Mouse (Mus musculus) CH12.LX (cell line): Measurements from ENCODE around the gene Runx2. TPM values are rescaled to one million over a fixed set of nuclear protein-coding genes. Genes with fewer than 3 reads are reported as not detected.

ENCODE experiments used
- DNase-seq: peaks from one replicate; pipeline ENCODE4 v3.0.0-alpha.2; 2013; ENCODE audit errors: extremely low read depth
- H3K27ac ChIP-seq: 2 replicates; pipeline ENCODE4 v1.5.1; 2012; ENCODE audit warnings: low read depth, mild to moderate bottlenecking, control low read depth, moderate library complexity; ENCODE audit not compliant: insufficient read depth
- H3K27me3 ChIP-seq: replicated peaks from 2 replicates; pipeline ENCODE3; 2012; ENCODE audit warnings: inconsistent platforms
- H3K36me3 ChIP-seq, 2 experiments: replicated peaks in 1 of 2; 2 replicates each; pipeline versions ENCODE3 to v1.6.1; 2012; ENCODE audit warnings: inconsistent platforms in 1 of 2, low read length in 1 of 2, mild to moderate bottlenecking in 1 of 2, mixed read lengths in 1 of 2, moderate library complexity in 1 of 2; ENCODE audit not compliant: control insufficient read depth in 1 of 2, insufficient read depth in 1 of 2
- H3K4me1 ChIP-seq, 2 experiments: 2 replicates each; pipeline ENCODE4 v1.6.1; 2012; ENCODE audit warnings: inconsistent platforms in 1 of 2, moderate library complexity in 1 of 2; ENCODE audit not compliant: insufficient read depth in 2 of 2, control insufficient read depth in 1 of 2
- H3K4me2 ChIP-seq: 2 replicates; pipeline ENCODE4 v1.6.1; 2012; ENCODE audit warnings: low read depth, mild to moderate bottlenecking, control low read depth; ENCODE audit not compliant: poor library complexity, insufficient read depth, severe bottlenecking
- H3K4me3 ChIP-seq, 3 experiments: fragments of 150-350 bp in 1 of 3; sonication (generic) in 1 of 3; replicated peaks in 1 of 3; 2 replicates each; pipeline versions ENCODE3 to v1.5.1; 2011 to 2012; ENCODE audit warnings: low read depth in 2 of 3, low read length in 2 of 3, mild to moderate bottlenecking in 2 of 3, moderate library complexity in 2 of 3, control low read depth in 1 of 3, improper control_type of control experiment in 1 of 3, inconsistent platforms in 1 of 3, mixed read lengths in 1 of 3; ENCODE audit not compliant: poor library complexity in 1 of 3
- H3K79me2 ChIP-seq: replicated peaks from 2 replicates; pipeline ENCODE4 v1.6.1; 2012; ENCODE audit warnings: mild to moderate bottlenecking, moderate library complexity; ENCODE audit not compliant: control insufficient read depth, poor library complexity, insufficient read depth, severe bottlenecking; ENCODE audit errors: extremely low read depth
- H3K9ac ChIP-seq: 2 replicates; pipeline ENCODE4 v1.6.1; 2012; ENCODE audit warnings: low read depth, mild to moderate bottlenecking, control low read depth, moderate library complexity; ENCODE audit not compliant: insufficient read depth
- H3K9me3 ChIP-seq: replicated peaks from 2 replicates; pipeline ENCODE3; 2012; ENCODE audit warnings: low read length, inconsistent platforms, mixed read lengths
- CHD2 ChIP-seq: IDR thresholded peaks from 2 replicates; pipeline ENCODE4 v1.6.1; 2011; ENCODE audit warnings: low read length, improper control_type of control experiment
- ELF1 ChIP-seq: IDR thresholded peaks from 2 replicates; pipeline ENCODE4 v1.6.1; 2014; ENCODE audit warnings: low read depth, mild to moderate bottlenecking, inconsistent platforms, low read length, improper control_type of control experiment
- EP300 ChIP-seq: IDR thresholded peaks from 2 replicates; pipeline ENCODE4 v1.6.1; 2011; ENCODE audit warnings: low read length, improper control_type of control experiment
- IRF4 ChIP-seq: IDR thresholded peaks from 2 replicates; pipeline ENCODE4 v1.6.1; 2014; ENCODE audit warnings: low read depth, mild to moderate bottlenecking, inconsistent platforms, low read length, improper control_type of control experiment
- JUN ChIP-seq: IDR thresholded peaks from 2 replicates; pipeline ENCODE4 v1.6.1; 2011; ENCODE audit warnings: low read depth, mild to moderate bottlenecking, low read length, improper control_type of control experiment, moderate library complexity; ENCODE audit not compliant: insufficient read depth
- JUND ChIP-seq: conservative IDR thresholded peaks from 2 replicates; pipeline ENCODE4 v1.6.1; 2011; ENCODE audit warnings: low read depth, low read length, improper control_type of control experiment
- MAX ChIP-seq: IDR thresholded peaks from 2 replicates; pipeline ENCODE4 v1.6.1; 2011; ENCODE audit warnings: low read length, improper control_type of control experiment
- MAZ ChIP-seq: IDR thresholded peaks from 2 replicates; pipeline ENCODE4 v1.6.1; 2012; ENCODE audit warnings: low read depth, mild to moderate bottlenecking, inconsistent platforms, low read length, improper control_type of control experiment, moderate library complexity
- MXI1 ChIP-seq: IDR thresholded peaks from 2 replicates; pipeline ENCODE4 v1.6.1; 2011; ENCODE audit warnings: mild to moderate bottlenecking, low read depth, low read length, improper control_type of control experiment
- MYC ChIP-seq: IDR thresholded peaks from 2 replicates; pipeline ENCODE4 v1.6.1; 2011; ENCODE audit warnings: low read depth, mild to moderate bottlenecking, improper control_type of control experiment, low read length
- NELFE ChIP-seq: IDR thresholded peaks from 2 replicates; pipeline ENCODE4 v1.6.1; 2011; ENCODE audit warnings: low read depth, low read length, improper control_type of control experiment
- NRF1 ChIP-seq: IDR thresholded peaks from 2 replicates; pipeline ENCODE4 v1.6.1; 2014; ENCODE audit warnings: low read depth, mild to moderate bottlenecking, inconsistent platforms, low read length, improper control_type of control experiment, moderate library complexity
- POLR2A ChIP-seq: IDR thresholded peaks from 2 replicates; pipeline ENCODE4 v1.6.1; 2011; ENCODE audit warnings: low read depth, mild to moderate bottlenecking, improper control_type of control experiment, low read length
- POLR2AphosphoS2 ChIP-seq: IDR thresholded peaks from 2 replicates; pipeline ENCODE4 v1.6.1; 2011; ENCODE audit warnings: low read depth, low read length, improper control_type of control experiment
- SIN3A ChIP-seq: IDR thresholded peaks from 2 replicates; pipeline ENCODE4 v1.6.1; 2012; ENCODE audit warnings: low read length, improper control_type of control experiment, inconsistent platforms
- TBP ChIP-seq: conservative IDR thresholded peaks from 2 replicates; pipeline ENCODE4 v1.6.1; 2011; ENCODE audit warnings: low read depth, low read length, improper control_type of control experiment
- TCF12 ChIP-seq: IDR thresholded peaks from 2 replicates; pipeline ENCODE4 v1.6.1; 2014; ENCODE audit warnings: low read depth, mild to moderate bottlenecking, inconsistent platforms, low read length, improper control_type of control experiment
- USF2 ChIP-seq: conservative IDR thresholded peaks from 2 replicates; pipeline ENCODE4 v1.6.1; 2011; ENCODE audit warnings: low read depth, low read length, improper control_type of control experiment
- ZC3H11A ChIP-seq: IDR thresholded peaks from 2 replicates; pipeline ENCODE4 v1.6.1; 2012; ENCODE audit warnings: low read depth, mild to moderate bottlenecking, inconsistent platforms, low read length, improper control_type of control experiment
- ZKSCAN1 ChIP-seq: IDR thresholded peaks from 2 replicates; pipeline ENCODE4 v1.6.1; 2012; ENCODE audit warnings: low read depth, inconsistent platforms, low read length, improper control_type of control experiment, borderline replicate concordance
- ZMIZ1 ChIP-seq: IDR thresholded peaks from 2 replicates; pipeline ENCODE4 v1.6.1; 2012; ENCODE audit warnings: low read depth, mild to moderate bottlenecking, inconsistent platforms, low read length, improper control_type of control experiment
- ZNF384 ChIP-seq: IDR thresholded peaks from 2 replicates; pipeline ENCODE4 v1.6.1; 2012; ENCODE audit warnings: low read depth, low read length, improper control_type of control experiment, inconsistent platforms
- dilution Hi-C: fragments of 300-500 bp; cut with MboI; formaldehyde crosslinking; loops from 2 replicates; pipeline ENCODE4 v1.14.3; 2020; ENCODE audit warnings: low sequenced_read_pairs; ENCODE audit not compliant: extremely low pct_unique_long_range_greater_than_20kb, extremely low pct_ligation_motif_present
- in situ Hi-C: fragments of 300-500 bp; cut with MboI; formaldehyde crosslinking; loops from 3 replicates; pipeline ENCODE4 v1.14.3; 2019; ENCODE audit warnings: low sequenced_read_pairs, low pct_ligation_motif_present, low pct_unique_long_range_greater_than_20kb, mixed read lengths
- polyA plus RNA-seq: library from polyadenylated mRNA; unstranded; fragments of >175 nt; gene quantifications from 2 replicates; pipeline ENCODE4 v1.2.1, GENCODE M21; 2012; ENCODE audit warnings: low read depth; ENCODE audit not compliant: insufficient read length
- total RNA-seq, 2 experiments: library from RNA; depleted of rRNA; stranded (reverse); fragments of 300-350 nt in 1 of 2; fragments of >200 nt in 1 of 2; gene quantifications; 2 replicates each; pipeline ENCODE4 v1.2.3; 2012 to 2014

The Runx2 gene
- total and polyA plus RNA-seq, 3 experiments, result 0.70 to 1.4 (median 1.1) TPM

DNA sequence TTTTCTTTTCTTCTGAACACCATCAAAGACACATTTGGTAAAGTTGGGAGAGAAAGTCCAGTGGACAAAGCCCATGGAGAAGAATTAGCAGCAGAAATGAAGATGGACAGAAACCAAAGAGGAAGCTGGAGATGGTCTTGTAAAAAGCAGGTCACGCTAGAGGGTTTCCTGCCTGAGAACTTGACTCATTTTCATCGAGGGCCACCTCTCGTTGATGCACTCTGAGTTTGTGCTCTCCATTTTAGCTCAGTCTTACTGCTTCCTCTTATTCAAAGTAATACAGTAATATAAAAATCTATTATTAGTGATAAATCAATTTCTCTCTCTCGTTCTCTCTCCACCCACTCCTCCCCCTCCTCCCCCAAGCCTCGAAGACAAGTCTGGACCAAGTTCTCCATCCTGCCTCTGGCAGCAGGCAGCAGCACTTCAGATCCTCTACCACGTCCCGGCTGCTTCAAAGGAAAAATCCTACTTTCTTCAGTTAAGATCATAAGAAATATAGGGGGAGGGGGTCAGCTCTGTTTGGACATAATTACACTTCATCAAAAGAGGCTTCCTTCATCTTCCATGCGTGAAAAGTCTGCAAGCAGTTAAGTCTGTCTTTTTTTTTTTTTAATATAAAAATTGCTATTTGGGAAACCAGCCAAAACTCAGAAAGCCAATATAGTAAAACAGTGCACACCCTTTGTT, 92.3 kb downstream of the Runx2 start:
- TF ChIP-seq NELFE, result no peak
- TF ChIP-seq MXI1, result no peak
- no peak for TF ChIP-seq MAZ
- TF ChIP-seq TCF12, result no peak
- no peak for TF ChIP-seq POLR2AphosphoS2
- TF ChIP-seq NRF1, result no peak
- no peak for TF ChIP-seq ZKSCAN1
- TF ChIP-seq ELF1, result no peak
- no peak for TF ChIP-seq USF2
- TF ChIP-seq MAX, result no peak
- TF ChIP-seq IRF4, result no peak
- no peak for TF ChIP-seq POLR2A
- no peak for TF ChIP-seq SIN3A
- no peak for TF ChIP-seq EP300
- Histone ChIP-seq H3K4me2 (no peak overlapping the region), H3K79me2 (no peaks in the 10 kb centered on the region), H3K9me3 (no peaks in the 10 kb centered on the region), H3K27ac (no peak overlapping the region), H3K9ac (no peak overlapping the region), H3K4me1 (peaks cover 0 to 5% of the 10 kb centered on the region in 2 experiments; a peak in 2 of 4 replicates), H3K27me3 (no peaks in the 10 kb centered on the region), H3K4me3 (no peak overlapping the region), H3K36me3 (no peaks in the 10 kb centered on the region)
- dilution Hi-C loops (no loop called here), in situ Hi-C loops (no loop called here)
- peak; percentile 24 for DNase-seq

DNA sequence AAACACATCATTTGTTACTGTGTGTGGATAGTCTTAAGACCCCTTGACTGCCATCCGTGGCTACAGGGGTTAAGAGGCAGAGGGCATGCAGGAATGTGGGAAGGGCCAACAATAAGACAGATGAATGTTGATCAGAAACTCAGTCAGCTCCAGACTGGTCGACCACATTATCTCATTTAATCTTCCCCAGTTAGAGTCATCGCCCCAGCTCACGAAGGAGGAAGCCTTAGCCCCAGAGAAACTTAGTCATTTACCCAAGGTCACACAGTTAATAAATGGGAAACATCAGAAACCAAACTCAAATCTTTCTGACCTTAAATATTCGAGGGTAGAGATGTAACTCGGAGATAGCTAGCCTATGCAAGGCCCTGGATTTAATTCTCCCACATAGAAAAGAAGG, 96.0 kb downstream of the Runx2 start:
- Histone ChIP-seq H3K27me3 (no peaks in the 10 kb centered on the region), H3K4me3 (no peak overlapping the region)

More for the DNA sequence above, 96.0 kb downstream of the Runx2 start:
- dilution Hi-C loops, result no loop called here
- H3K9me3 ChIP-seq, result no peaks in the 10 kb centered on the region
- in situ Hi-C loops, result no loop called here
- no peak for TF ChIP-seq CHD2
- no peak for TF ChIP-seq ZNF384
- TF ChIP-seq MAX, result no peak
- TF ChIP-seq JUND, result no peak
- TF ChIP-seq JUN, result no peak
- no peak for TF ChIP-seq NRF1
- no peak for TF ChIP-seq ZC3H11A
- no peak for TF ChIP-seq TBP
- TF ChIP-seq MYC, result no peak
- no peak for TF ChIP-seq ZMIZ1
- H3K9ac ChIP-seq, result no peak overlapping the region
- no peaks in the 10 kb centered on the region for H3K79me2 ChIP-seq
- H3K4me2 ChIP-seq, result no peak overlapping the region
- H3K27ac ChIP-seq, result no peak overlapping the region
- DNase-seq, result no peak
- no peaks in the 10 kb centered on the region for H3K36me3 ChIP-seq
- peaks cover 0 to 5% of the 10 kb centered on the region in 2 experiments; a peak in 2 of 4 replicates for H3K4me1 ChIP-seq
